Mouse (Mus musculus) lung, embryonic 16.5 days (tissue): Measurements from ENCODE around the gene Tradd. TPM values are rescaled to one million over a fixed set of nuclear protein-coding genes. Genes with fewer than 3 reads are reported as not detected.

Experiments
- ATAC-seq: fragments of 200-750 bp; cut with Nextera tagmentation; 2 replicates; pipeline ENCODE4 v1.8.0; 2017; ENCODE audit warnings: low read depth, mild to moderate bottlenecking, moderate library complexity
- H3K27ac ChIP-seq: fragments of 300-500 bp; sonication (generic); 2 replicates; pipeline ENCODE4 v1.5.1; 2014; ENCODE audit warnings: mild to moderate bottlenecking, control low read depth, low read length
- H3K27me3 ChIP-seq: fragments of 300-500 bp; sonication (generic); 2 replicates; pipeline ENCODE4 v1.6.1; 2014; ENCODE audit warnings: low read depth, low read length, mixed read lengths; ENCODE audit not compliant: control insufficient read depth, insufficient read depth
- H3K36me3 ChIP-seq: fragments of 300-500 bp; sonication (generic); 2 replicates; pipeline ENCODE4 v1.6.1; 2014; ENCODE audit warnings: low read length; ENCODE audit not compliant: control insufficient read depth, insufficient read depth
- H3K4me1 ChIP-seq: fragments of 300-500 bp; sonication (generic); replicated peaks from 2 replicates; pipeline ENCODE4 v1.6.1; 2014; ENCODE audit warnings: low read length, mixed read lengths; ENCODE audit not compliant: control insufficient read depth, insufficient read depth
- H3K4me2 ChIP-seq: fragments of 300-500 bp; sonication (generic); 2 replicates; pipeline ENCODE4 v1.6.1; 2014; ENCODE audit warnings: low read depth, low read length, control low read depth
- H3K4me3 ChIP-seq: fragments of 300-500 bp; sonication (generic); 2 replicates; pipeline ENCODE4 v1.5.1; 2014; ENCODE audit warnings: mild to moderate bottlenecking, low read length, control low read depth
- H3K9ac ChIP-seq: fragments of 300-500 bp; sonication (generic); 2 replicates; pipeline ENCODE4 v1.6.1; 2014; ENCODE audit warnings: low read length, control low read depth
- H3K9me3 ChIP-seq: fragments of 300-500 bp; sonication (generic); 2 replicates; pipeline ENCODE4 v1.6.1; 2016; ENCODE audit warnings: low read length; ENCODE audit not compliant: control insufficient read depth
- WGBS: fragments of 180-500 bp; shearing (Covaris S2); extraction: QIAGEN DNeasy Blood & Tissue Kit; methylation state at CpG from one replicate; pipeline ENCODE4 v1.1.7; 2014; 5-methylcytosine and 5-hydroxymethylcytosine counted together
- polyA plus RNA-seq: library from polyadenylated mRNA; unstranded; fragments of >200 nt; fragmentation: Nextera tagmentation; extraction: Ambion mirVana; gene quantifications from 2 replicates; pipeline ENCODE4 v1.2.1, GENCODE M21; 2015

The Tradd gene
- polyA plus RNA-seq, 1 experiment from 2014 or later: 31.5 TPM

GRCm38 (mm10) chr8:105288958-105289732 lies 24.7 kb upstream of the Tradd start:
- H3K4me1 ChIP-seq: peaks cover 24% of the 10 kb centered on the region
- H3K36me3 ChIP-seq: no peaks in the 10 kb centered on the region
- H3K4me2 ChIP-seq: peak overlapping the region; percentile 63
- under 1% methylated on average over 53 of the region's 53 CpGs for WGBS
- peak overlapping the region; percentile 82 for H3K27ac ChIP-seq
- H3K27me3 ChIP-seq: peaks cover 7% of the 10 kb centered on the region
- H3K9ac ChIP-seq: peak overlapping the region; percentile 65
- H3K4me3 ChIP-seq: peak overlapping the region; percentile 56
- peak; percentile 93 for ATAC-seq
- H3K9me3 ChIP-seq: no peaks in the 10 kb centered on the region

GRCm38 (mm10) chr8:105288231-105288630 lies 23.8 kb upstream of the Tradd start:
- peaks cover 24% of the 10 kb centered on the region for H3K4me1 ChIP-seq
- 82% methylated on average over 5 of the region's 5 CpGs for WGBS
- no peaks in the 10 kb centered on the region for H3K9me3 ChIP-seq
- H3K27ac ChIP-seq: no peak overlapping the region
- peak overlapping the region; percentile 63; the same call in 1 of the 2 replicates for H3K4me2 ChIP-seq
- H3K9ac ChIP-seq: peak overlapping the region; percentile 65; the same call in 1 of the 2 replicates
- peaks cover 7% of the 10 kb centered on the region for H3K27me3 ChIP-seq
- H3K36me3 ChIP-seq: no peaks in the 10 kb centered on the region
- no peak for ATAC-seq
- H3K4me3 ChIP-seq: no peak overlapping the region

- no peak overlapping the region for H3K27ac ChIP-seq
- 82% methylated on average over 4 of the region's 4 CpGs for WGBS
- peaks cover 7% of the 10 kb centered on the region for H3K27me3 ChIP-seq
- H3K9ac ChIP-seq: no peak overlapping the region
- no peaks in the 10 kb centered on the region for H3K36me3 ChIP-seq
- no peak overlapping the region for H3K4me2 ChIP-seq
- H3K4me1 ChIP-seq: peaks cover 30% of the 10 kb centered on the region
- no peak for ATAC-seq
- no peaks in the 10 kb centered on the region for H3K9me3 ChIP-seq
- no peak overlapping the region for H3K4me3 ChIP-seq
Measured at GRCm38 (mm10) chr8:105286907-105287306, 22.5 kb upstream of the Tradd start.

GRCm38 (mm10) chr8:105285514-105285913 lies 21.1 kb upstream of the Tradd start:
- H3K27ac ChIP-seq: no peak overlapping the region
- H3K36me3 ChIP-seq: no peaks in the 10 kb centered on the region
- H3K9ac ChIP-seq: no peak overlapping the region
- no peak overlapping the region for H3K4me2 ChIP-seq
- peaks cover 29% of the 10 kb centered on the region for H3K4me1 ChIP-seq
- no peak overlapping the region for H3K4me3 ChIP-seq
- no peaks in the 10 kb centered on the region for H3K9me3 ChIP-seq
- no peak for ATAC-seq
- 48% methylated on average over 12 of the region's 12 CpGs for WGBS
- H3K27me3 ChIP-seq: peaks cover 3% of the 10 kb centered on the region

- 0 out of 2 replicates have a peak overlapping the region, but pooled peaks have one; percentile 26 for H3K27ac ChIP-seq
- no peaks in the 10 kb centered on the region for H3K9me3 ChIP-seq
- no peak overlapping the region for H3K4me3 ChIP-seq
- no peak overlapping the region for H3K4me2 ChIP-seq
- H3K36me3 ChIP-seq: no peaks in the 10 kb centered on the region
- peaks cover 13% of the 10 kb centered on the region for H3K27me3 ChIP-seq
- no peak overlapping the region for H3K9ac ChIP-seq
- WGBS: 31% methylated on average over 23 of the region's 23 CpGs
- peaks cover 20% of the 10 kb centered on the region for H3K4me1 ChIP-seq
- peak; percentile 64 for ATAC-seq
Measured at GRCm38 (mm10) chr8:105283074-105283473, 18.7 kb upstream of the Tradd start.

- Histone ChIP-seq H3K4me3 (no peak overlapping the region), H3K4me1 (peaks cover 18% of the 10 kb centered on the region), H3K27me3 (peaks cover 21% of the 10 kb centered on the region), H3K4me2 (no peak overlapping the region), H3K9ac (no peak overlapping the region), H3K27ac (no peak overlapping the region), H3K36me3 (no peaks in the 10 kb centered on the region), H3K9me3 (no peaks in the 10 kb centered on the region)
- 77% methylated on average over 4 of the region's 4 CpGs for WGBS
- ATAC-seq: no peak
Measured at GRCm38 (mm10) chr8:105282239-105282638, 17.8 kb upstream of the Tradd start.

- no peaks in the 10 kb centered on the region for H3K36me3 ChIP-seq
- 63% methylated on average over 12 of the region's 12 CpGs for WGBS
- peaks cover 18% of the 10 kb centered on the region for H3K4me1 ChIP-seq
- no peak overlapping the region for H3K4me2 ChIP-seq
- no peak overlapping the region for H3K27ac ChIP-seq
- peak; percentile 57 for ATAC-seq
- H3K4me3 ChIP-seq: no peak overlapping the region
- no peak overlapping the region for H3K9ac ChIP-seq
- peaks cover 25% of the 10 kb centered on the region for H3K27me3 ChIP-seq
- H3K9me3 ChIP-seq: no peaks in the 10 kb centered on the region
Measured at GRCm38 (mm10) chr8:105281821-105282220, 17.4 kb upstream of the Tradd start.

- H3K4me2 ChIP-seq: no peak overlapping the region
- no peak overlapping the region for H3K4me3 ChIP-seq
- no peaks in the 10 kb centered on the region for H3K36me3 ChIP-seq
- no peaks in the 10 kb centered on the region for H3K9me3 ChIP-seq
- peaks cover 38% of the 10 kb centered on the region for H3K27me3 ChIP-seq
- peaks cover 26% of the 10 kb centered on the region for H3K4me1 ChIP-seq
- 70% methylated on average over 3 of the region's 3 CpGs for WGBS
- H3K27ac ChIP-seq: no peak overlapping the region
- H3K9ac ChIP-seq: no peak overlapping the region
- ATAC-seq: no peak
Measured at GRCm38 (mm10) chr8:105280567-105280966, 16.2 kb upstream of the Tradd start.

GRCm38 (mm10) chr8:105278911-105279334 lies 14.5 kb upstream of the Tradd start:
- Histone ChIP-seq H3K27me3 (peaks cover 54% of the 10 kb centered on the region), H3K9ac (0 out of 2 replicates have a peak overlapping the region, but pooled peaks have one; percentile 4), H3K9me3 (no peaks in the 10 kb centered on the region), H3K4me3 (peak overlapping the region; percentile 27), H3K4me1 (peaks cover 27% of the 10 kb centered on the region), H3K36me3 (no peaks in the 10 kb centered on the region), H3K27ac (no peak overlapping the region), H3K4me2 (peak overlapping the region; percentile 48)
- ATAC-seq: peak; percentile 57
- WGBS: 4% methylated on average over 28 of the region's 28 CpGs
